Mouse (Mus musculus) forebrain, postnatal 0 days (tissue): ENCODE data around the gene Mms19. TPM values are rescaled to one million over a fixed set of nuclear protein-coding genes. Genes with fewer than 3 reads are reported as not detected.

ENCODE experiments used
- ATAC-seq: fragments of 200-750 bp; cut with Nextera tagmentation; 2 replicates; pipeline ENCODE4 v1.8.0; 2017; ENCODE audit warnings: mild to moderate bottlenecking, moderate library complexity
- DNase-seq: peaks from one replicate; pipeline ENCODE4 v3.0.0-alpha.2; 2015
- H3K27ac ChIP-seq: fragments of 300-500 bp; sonication (generic); 2 replicates; pipeline ENCODE4 v1.5.1; 2014; ENCODE audit warnings: low read depth, mild to moderate bottlenecking, antibody characterized with exemption, low read length, moderate library complexity, mixed read lengths
- H3K27me3 ChIP-seq: fragments of 300-500 bp; sonication (generic); 2 replicates; pipeline ENCODE4 v1.6.1; 2014; ENCODE audit warnings: mild to moderate bottlenecking, low read length, mixed read lengths; ENCODE audit not compliant: insufficient read depth
- H3K36me3 ChIP-seq: fragments of 300-500 bp; sonication (generic); 2 replicates; pipeline ENCODE4 v1.6.1; 2014; ENCODE audit warnings: mild to moderate bottlenecking, moderate library complexity; ENCODE audit not compliant: insufficient read depth
- H3K4me1 ChIP-seq: fragments of 300-500 bp; sonication (generic); 2 replicates; pipeline ENCODE4 v1.6.1; 2014; ENCODE audit warnings: antibody characterized with exemption; ENCODE audit not compliant: insufficient read depth
- H3K4me2 ChIP-seq: fragments of 300-500 bp; sonication (generic); 2 replicates; pipeline ENCODE4 v1.6.1; 2014; ENCODE audit warnings: low read depth, mild to moderate bottlenecking, moderate library complexity
- H3K4me3 ChIP-seq: fragments of 300-500 bp; sonication (generic); 2 replicates; pipeline ENCODE4 v1.5.1; 2014; ENCODE audit warnings: low read depth, low read length, mixed read lengths
- H3K9ac ChIP-seq: fragments of 300-500 bp; sonication (generic); 2 replicates; pipeline ENCODE4 v1.6.1; 2014; ENCODE audit warnings: mild to moderate bottlenecking
- H3K9me3 ChIP-seq: fragments of 300-500 bp; sonication (generic); 2 replicates; pipeline ENCODE4 v1.6.1; 2016; ENCODE audit warnings: low read length
- CTCF ChIP-seq: sonication (generic); IDR thresholded peaks from 2 replicates; pipeline ENCODE4 v1.5.1; 2016; ENCODE audit warnings: antibody characterized with exemption, control low read depth, low read depth
- WGBS: fragments of 180-500 bp; shearing (Covaris S2); extraction: QIAGEN DNeasy Blood & Tissue Kit; methylation state at CpG from one replicate; pipeline ENCODE4 v1.1.7; 2014; 5-methylcytosine and 5-hydroxymethylcytosine counted together
- polyA plus RNA-seq: library from polyadenylated mRNA; unstranded; fragments of >200 nt; fragmentation: Nextera tagmentation; extraction: Ambion mirVana; gene quantifications from 2 replicates; pipeline ENCODE4 v1.2.1, GENCODE M21; 2015
- total RNA-seq: library from RNA; depleted of rRNA; stranded (reverse); fragments of >200 nt; gene quantifications from 2 replicates; pipeline ENCODE4 v1.2.3, GENCODE M21; 2014

Mms19 gene
- total and polyA plus RNA-seq, 2 experiments from 2014 or later, result 25.8 to 66.5 TPM

DNA sequence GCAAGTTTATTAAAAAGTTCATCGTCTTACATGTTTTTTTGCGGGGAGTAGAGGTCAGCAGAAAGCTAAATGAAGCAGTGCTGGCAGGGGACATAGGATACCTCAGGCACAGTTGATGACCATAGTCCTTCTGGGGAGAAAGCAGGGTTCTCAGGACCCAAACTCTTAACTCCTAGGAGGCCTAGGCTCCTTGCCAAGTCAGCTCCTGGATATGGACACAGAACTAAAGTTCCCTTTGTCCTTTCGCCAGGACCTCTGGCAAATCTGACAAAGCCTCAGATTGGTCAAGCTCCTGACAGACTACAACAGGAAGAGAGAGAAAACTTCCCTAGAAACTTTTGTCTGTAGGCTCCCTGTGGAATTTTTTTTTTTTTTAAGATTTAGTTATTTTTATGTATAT lies 72.2 kb downstream of the Mms19 start:
- WGBS, result 89% methylated on average over 3 of the region's 3 CpGs
- no peak overlapping the region for H3K4me3 ChIP-seq
- no peak overlapping the region for H3K27ac ChIP-seq
- H3K9ac ChIP-seq, result no peak overlapping the region
- no peaks in the 10 kb centered on the region for H3K9me3 ChIP-seq
- H3K4me2 ChIP-seq, result no peak overlapping the region
- TF ChIP-seq CTCF, result no peak
- ATAC-seq (no peak), DNase-seq (no peak)
- no peaks in the 10 kb centered on the region for H3K36me3 ChIP-seq
- H3K4me1 ChIP-seq, result peaks cover 11% of the 10 kb centered on the region
- H3K27me3 ChIP-seq, result no peaks in the 10 kb centered on the region

DNA sequence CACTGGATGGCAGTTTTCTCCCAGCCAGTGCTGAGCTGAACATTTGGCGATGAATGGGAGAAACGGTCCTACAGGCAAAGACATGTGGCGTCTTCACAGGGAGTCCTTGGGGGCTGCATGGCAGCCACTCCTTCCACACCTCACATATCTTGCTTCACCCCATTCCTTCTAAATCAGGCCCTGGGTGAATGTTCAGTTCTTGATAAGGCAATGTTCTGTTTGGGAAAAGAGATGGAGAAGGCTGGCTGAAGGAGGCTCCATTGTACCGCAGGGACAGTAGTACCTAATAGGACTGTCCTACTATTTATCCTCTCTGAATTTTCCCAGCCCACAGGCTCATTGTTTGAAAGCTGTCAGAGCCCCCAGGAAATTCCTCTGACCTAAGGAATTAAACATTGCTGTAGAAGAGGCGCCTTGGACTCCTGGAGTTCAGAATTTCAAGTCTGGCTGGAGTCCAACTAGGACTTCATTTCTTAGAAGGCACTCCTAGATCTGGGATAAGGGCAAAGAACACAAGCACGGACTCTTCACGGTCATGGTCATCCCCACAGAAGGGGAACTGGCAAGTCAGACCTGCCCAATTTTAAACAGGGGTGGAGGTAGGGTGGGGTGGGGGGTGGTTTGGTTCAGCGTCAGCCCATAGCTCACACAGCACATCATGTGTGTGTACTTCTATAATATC lies 73.7 kb downstream of the Mms19 start:
- TF ChIP-seq CTCF, result no peak
- H3K9me3 ChIP-seq, result no peaks in the 10 kb centered on the region
- no peak overlapping the region for H3K27ac ChIP-seq
- no peak overlapping the region for H3K4me3 ChIP-seq
- H3K27me3 ChIP-seq, result no peaks in the 10 kb centered on the region
- no peaks in the 10 kb centered on the region for H3K4me1 ChIP-seq
- WGBS, result 52% methylated on average over 8 of the region's 8 CpGs
- no peaks in the 10 kb centered on the region for H3K36me3 ChIP-seq
- H3K9ac ChIP-seq, result no peak overlapping the region; the same call in 1 of the 2 replicates
- ATAC-seq (no peak), DNase-seq (no peak)
- no peak overlapping the region for H3K4me2 ChIP-seq

DNA sequence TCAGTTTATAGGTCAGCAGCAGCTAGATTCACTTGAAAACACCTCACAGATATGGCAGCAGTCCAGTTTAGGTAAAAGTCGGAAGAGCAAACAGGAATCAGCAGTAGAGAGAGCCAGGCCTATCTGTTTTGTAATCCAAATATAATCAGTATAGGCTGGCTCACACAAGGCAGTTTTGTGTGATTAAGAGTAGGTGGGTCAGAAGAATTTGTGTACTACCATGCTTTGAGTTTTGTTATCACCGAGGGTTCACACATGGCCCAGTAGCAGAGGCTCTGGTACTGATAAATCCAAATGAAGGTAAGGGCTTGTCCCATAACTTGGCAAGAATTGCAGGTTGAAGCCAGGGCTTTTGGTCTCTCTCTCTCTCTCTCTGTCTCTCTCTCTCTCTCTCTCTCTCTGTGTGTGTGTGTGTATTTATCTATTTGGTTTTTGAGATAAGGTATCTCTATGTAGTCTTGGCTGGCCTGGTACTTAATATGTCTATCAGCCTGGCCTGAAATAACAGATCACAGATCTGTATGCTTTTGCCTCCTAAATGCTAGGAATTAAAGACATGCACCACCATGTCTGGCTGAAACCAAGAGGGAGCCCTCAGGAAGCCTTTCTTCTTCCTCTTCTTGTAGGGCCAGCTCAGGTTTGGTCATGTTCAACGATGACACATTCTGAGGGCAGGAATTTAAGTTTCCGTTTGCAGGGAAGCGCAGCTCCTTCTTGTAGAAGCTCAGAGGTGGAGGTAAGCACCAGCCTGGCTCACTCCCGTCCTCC lies 74.5 kb downstream of the Mms19 start:
- no peak for DNase-seq
- H3K27ac ChIP-seq, result no peak overlapping the region
- no peak overlapping the region for H3K4me3 ChIP-seq
- 73% methylated on average over 6 of the region's 6 CpGs for WGBS
- H3K4me1 ChIP-seq, result no peaks in the 10 kb centered on the region
- TF ChIP-seq CTCF, result no peak
- no peaks in the 10 kb centered on the region for H3K27me3 ChIP-seq
- ATAC-seq, result no peak
- no peak overlapping the region for H3K4me2 ChIP-seq
- no peak overlapping the region for H3K9ac ChIP-seq
- no peaks in the 10 kb centered on the region for H3K36me3 ChIP-seq
- H3K9me3 ChIP-seq, result no peaks in the 10 kb centered on the region

DNA sequence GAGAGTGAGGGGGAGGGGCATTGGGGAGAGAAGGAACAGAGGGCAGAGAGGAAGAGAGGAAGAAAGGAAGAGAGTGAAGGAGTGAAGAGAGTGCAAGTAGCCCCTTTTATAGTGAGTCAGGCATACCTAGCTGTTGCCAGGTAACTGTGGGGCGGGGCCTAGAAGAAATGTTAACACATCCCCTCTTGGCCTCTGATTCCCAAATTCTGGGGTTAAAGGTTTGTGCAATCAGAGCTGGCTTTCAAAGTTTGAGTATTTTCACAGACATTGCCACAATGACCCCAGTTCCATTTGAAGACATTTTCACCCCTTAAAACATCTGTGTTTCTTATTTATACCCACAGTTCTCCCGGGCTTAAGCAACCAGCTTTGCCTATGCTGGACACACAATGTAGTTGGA lies 75.7 kb downstream of the Mms19 start:
- no peak overlapping the region for H3K9ac ChIP-seq
- 92% methylated on average over 2 of the region's 2 CpGs for WGBS
- no peak overlapping the region for H3K27ac ChIP-seq
- no peak overlapping the region for H3K4me3 ChIP-seq
- no peaks in the 10 kb centered on the region for H3K36me3 ChIP-seq
- no peaks in the 10 kb centered on the region for H3K9me3 ChIP-seq
- H3K4me1 ChIP-seq, result no peaks in the 10 kb centered on the region
- no peak for TF ChIP-seq CTCF
- H3K27me3 ChIP-seq, result no peaks in the 10 kb centered on the region
- no peak for ATAC-seq
- no peak overlapping the region for H3K4me2 ChIP-seq
- no peak for DNase-seq

DNA sequence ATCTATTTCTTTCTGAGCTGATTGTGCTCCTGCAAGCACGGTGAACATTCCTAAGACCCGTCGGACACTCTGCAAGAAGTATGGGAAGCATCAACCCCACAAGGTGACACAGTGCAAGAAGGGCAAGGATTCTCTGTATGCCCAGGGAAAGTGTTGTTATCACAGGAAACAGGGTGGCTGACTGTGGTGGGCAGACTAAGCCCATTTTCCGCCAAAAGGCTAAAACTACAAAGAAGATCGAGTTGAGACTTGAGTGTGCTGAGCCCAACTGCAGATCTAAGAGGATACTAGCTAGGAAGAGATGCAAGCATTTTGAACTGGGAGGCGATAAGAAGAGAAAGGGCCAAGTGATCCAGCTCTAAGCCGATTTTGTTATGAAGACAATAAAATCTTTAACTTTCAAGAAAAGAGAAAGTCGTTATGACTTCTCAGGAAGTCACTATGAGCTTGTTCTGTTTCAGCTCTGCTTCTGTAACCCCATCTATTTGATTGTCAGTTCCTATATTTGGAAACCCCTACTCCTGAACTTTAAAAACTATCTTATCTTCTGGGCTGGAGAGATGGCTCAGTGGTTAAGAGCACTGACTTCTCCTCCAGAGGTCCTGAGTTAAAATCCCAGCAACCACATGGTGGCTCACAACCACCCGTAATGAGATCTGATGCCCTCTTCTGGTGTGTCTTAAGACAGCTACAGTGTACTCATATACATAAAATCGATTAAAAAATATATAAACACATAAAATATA lies 77.9 kb downstream of the Mms19 start:
- 88% methylated on average over 10 of the region's 10 CpGs for WGBS
- no peak for TF ChIP-seq CTCF
- no peak for DNase-seq
- no peak overlapping the region for H3K9ac ChIP-seq
- ATAC-seq, result no peak
- no peak overlapping the region for H3K4me3 ChIP-seq
- H3K4me1 ChIP-seq, result no peaks in the 10 kb centered on the region
- no peaks in the 10 kb centered on the region for H3K27me3 ChIP-seq
- no peaks in the 10 kb centered on the region for H3K36me3 ChIP-seq
- no peak overlapping the region for H3K4me2 ChIP-seq
- no peak overlapping the region for H3K27ac ChIP-seq
- H3K9me3 ChIP-seq, result no peaks in the 10 kb centered on the region

DNA sequence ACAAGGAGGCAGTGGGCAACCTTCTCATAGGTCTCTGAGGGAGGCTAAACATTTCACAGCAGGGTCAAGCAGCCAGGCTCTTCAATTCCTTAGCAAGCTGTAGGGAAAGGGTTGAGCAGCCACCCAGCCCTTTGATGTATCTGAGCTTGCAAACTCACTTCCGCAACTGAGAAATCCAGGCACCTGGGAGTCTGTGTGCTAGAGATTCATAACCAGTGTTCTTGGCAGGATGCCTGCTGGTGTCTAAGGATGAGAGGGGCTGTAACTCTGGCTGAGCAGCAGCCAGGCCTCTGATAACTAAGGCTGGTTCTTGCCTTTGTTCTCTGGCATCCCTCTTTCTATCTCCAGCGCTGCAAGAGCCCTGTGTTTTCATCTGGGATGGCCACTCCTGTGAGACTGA lies 79.3 kb downstream of the Mms19 start:
- DNase-seq, result no peak
- ATAC-seq, result no peak
- WGBS, result 35% methylated on average over 2 of the region's 2 CpGs

More for the DNA sequence above, 79.3 kb downstream of the Mms19 start:
- H3K4me1 ChIP-seq, result no peaks in the 10 kb centered on the region
- TF ChIP-seq CTCF, result no peak
- no peak overlapping the region for H3K4me2 ChIP-seq
- no peak overlapping the region for H3K27ac ChIP-seq
- H3K27me3 ChIP-seq, result no peaks in the 10 kb centered on the region
- H3K9ac ChIP-seq, result no peak overlapping the region
- no peaks in the 10 kb centered on the region for H3K9me3 ChIP-seq
- H3K4me3 ChIP-seq, result no peak overlapping the region
- no peaks in the 10 kb centered on the region for H3K36me3 ChIP-seq
